Mouse (Mus musculus) limb, embryonic 12.5 days (tissue): ENCODE results near the gene Pex16. TPM values are rescaled to one million over a fixed set of nuclear protein-coding genes. Genes with fewer than 3 reads are reported as not detected.

ENCODE experiments used
- ATAC-seq: fragments of 200-750 bp; cut with Nextera tagmentation; 2 replicates; pipeline ENCODE4 v1.8.0; 2017; ENCODE audit warnings: low read depth, moderate TSS enrichment; ENCODE audit not compliant: insufficient number of reproducible peaks, insufficient read depth, low FRiP score, low TSS enrichment
- H3K27ac ChIP-seq: fragments of 300-500 bp; sonication (generic); 2 replicates; pipeline ENCODE4 v1.5.1; 2016; ENCODE audit warnings: mild to moderate bottlenecking, moderate library complexity
- H3K27me3 ChIP-seq: fragments of 300-500 bp; sonication (generic); 2 replicates; pipeline ENCODE4 v1.6.1; 2016; ENCODE audit warnings: mild to moderate bottlenecking, moderate library complexity
- H3K36me3 ChIP-seq: fragments of 300-500 bp; sonication (generic); 2 replicates; pipeline ENCODE4 v1.6.1; 2016; ENCODE audit warnings: mild to moderate bottlenecking, moderate library complexity
- H3K4me1 ChIP-seq: fragments of 300-500 bp; sonication (generic); replicated peaks from 2 replicates; pipeline ENCODE4 v1.6.1; 2016
- H3K4me2 ChIP-seq: fragments of 300-500 bp; sonication (generic); 2 replicates; pipeline ENCODE4 v1.6.1; 2016; ENCODE audit warnings: mild to moderate bottlenecking, moderate library complexity
- H3K4me3 ChIP-seq: fragments of 300-500 bp; sonication (generic); replicated peaks from 2 replicates; pipeline ENCODE4 v1.5.1; 2016; ENCODE audit warnings: mild to moderate bottlenecking
- H3K9ac ChIP-seq: fragments of 300-500 bp; sonication (generic); replicated peaks from 2 replicates; pipeline ENCODE4 v1.6.1; 2016; ENCODE audit warnings: mild to moderate bottlenecking, moderate library complexity
- H3K9me3 ChIP-seq: fragments of 300-500 bp; sonication (generic); 2 replicates; pipeline ENCODE4 v1.6.1; 2016; ENCODE audit warnings: mild to moderate bottlenecking, moderate library complexity
- WGBS: fragments of 180-500 bp; shearing (Covaris S2); methylation state at CpG from one replicate; pipeline ENCODE4 v1.1.7; 2016; 5-methylcytosine and 5-hydroxymethylcytosine counted together
- polyA plus RNA-seq: library from polyadenylated mRNA; unstranded; fragments of >200 nt; fragmentation: Nextera tagmentation; extraction: Ambion mirVana; gene quantifications from 2 replicates; pipeline ENCODE4 v1.2.1, GENCODE M21; 2016

The Pex16 gene
- polyA plus RNA-seq, 1 experiment from 2014 or later, result 17.1 TPM

- peaks cover 29% of the 10 kb centered on the region for H3K27me3 ChIP-seq
- H3K9ac ChIP-seq, result no peak overlapping the region
- H3K9me3 ChIP-seq, result no peaks in the 10 kb centered on the region
- H3K4me3 ChIP-seq, result no peak overlapping the region
- WGBS, result 91% methylated on average over 5 of the region's 5 CpGs
- no peak overlapping the region for H3K4me2 ChIP-seq
- H3K4me1 ChIP-seq, result peaks cover 8% of the 10 kb centered on the region; the same call in 1 of the 2 replicates
- H3K27ac ChIP-seq, result no peak overlapping the region
- no peak for ATAC-seq
- H3K36me3 ChIP-seq, result peaks cover 56% of the 10 kb centered on the region
Measured at GRCm38 (mm10) chr2:92403776-92404319, 29.4 kb downstream of the Pex16 start.

GRCm38 (mm10) chr2:92404737-92405136 lies 30.3 kb downstream of the Pex16 start:
- H3K4me1 ChIP-seq, result peaks cover 8% of the 10 kb centered on the region; the same call in 1 of the 2 replicates
- no peak overlapping the region for H3K4me3 ChIP-seq
- H3K36me3 ChIP-seq, result peaks cover 65% of the 10 kb centered on the region
- peaks cover 25% of the 10 kb centered on the region for H3K27me3 ChIP-seq
- H3K9ac ChIP-seq, result no peak overlapping the region
- H3K4me2 ChIP-seq, result no peak overlapping the region
- 74% methylated on average over 6 of the region's 6 CpGs for WGBS
- no peaks in the 10 kb centered on the region for H3K9me3 ChIP-seq
- no peak for ATAC-seq
- no peak overlapping the region for H3K27ac ChIP-seq

GRCm38 (mm10) chr2:92405687-92406086 lies 31.2 kb downstream of the Pex16 start:
- Histone ChIP-seq H3K4me1 (peaks cover 7% of the 10 kb centered on the region; the same call in 1 of the 2 replicates), H3K9me3 (no peaks in the 10 kb centered on the region), H3K4me3 (no peak overlapping the region), H3K9ac (no peak overlapping the region), H3K27ac (no peak overlapping the region), H3K36me3 (peaks cover 74% of the 10 kb centered on the region), H3K27me3 (peaks cover 16% of the 10 kb centered on the region), H3K4me2 (no peak overlapping the region)
- ATAC-seq, result no peak
- 90% methylated on average over 7 of the region's 7 CpGs for WGBS

- Histone ChIP-seq H3K9ac (no peak overlapping the region), H3K4me1 (no peaks in the 10 kb centered on the region), H3K9me3 (no peaks in the 10 kb centered on the region), H3K36me3 (peaks cover 98% of the 10 kb centered on the region), H3K4me2 (no peak overlapping the region), H3K27ac (no peak overlapping the region), H3K27me3 (no peaks in the 10 kb centered on the region), H3K4me3 (no peak overlapping the region)
- ATAC-seq, result no peak
- whole genome bisulfite sequencing, result 93% methylated on average over 18 of the region's 18 CpGs
Measured at GRCm38 (mm10) chr2:92408309-92409045, 34.0 kb downstream of the Pex16 start.

- H3K27me3 ChIP-seq, result no peaks in the 10 kb centered on the region
- 91% methylated on average over 10 of the region's 10 CpGs for WGBS
- ATAC-seq, result no peak
- no peaks in the 10 kb centered on the region for H3K4me1 ChIP-seq
- no peak overlapping the region for H3K9ac ChIP-seq
- H3K27ac ChIP-seq, result no peak overlapping the region
- H3K9me3 ChIP-seq, result no peaks in the 10 kb centered on the region
- H3K36me3 ChIP-seq, result peaks cover 98% of the 10 kb centered on the region
- no peak overlapping the region for H3K4me2 ChIP-seq
- H3K4me3 ChIP-seq, result no peak overlapping the region
Measured at GRCm38 (mm10) chr2:92411705-92412104, 37.2 kb downstream of the Pex16 start.

- no peak for ATAC-seq
- Histone ChIP-seq H3K27me3 (no peaks in the 10 kb centered on the region), H3K9ac (no peak overlapping the region), H3K4me1 (peaks cover 24% of the 10 kb centered on the region), H3K9me3 (no peaks in the 10 kb centered on the region), H3K27ac (no peak overlapping the region), H3K4me3 (no peak overlapping the region), H3K4me2 (no peak overlapping the region), H3K36me3 (peaks cover 98% of the 10 kb centered on the region)
- WGBS, result 92% methylated on average over 7 of the region's 7 CpGs
Measured at GRCm38 (mm10) chr2:92421723-92422387, 47.4 kb downstream of the Pex16 start.

GRCm38 (mm10) chr2:92422388-92423135 lies 48.1 kb downstream of the Pex16 start:
- no peak overlapping the region for H3K9ac ChIP-seq
- no peaks in the 10 kb centered on the region for H3K27me3 ChIP-seq
- H3K4me3 ChIP-seq, result no peak overlapping the region
- no peak for ATAC-seq
- H3K27ac ChIP-seq, result no peak overlapping the region
- H3K36me3 ChIP-seq, result peaks cover 91% of the 10 kb centered on the region
- H3K4me2 ChIP-seq, result no peak overlapping the region
- 76% methylated on average over 10 of the region's 10 CpGs for WGBS
- H3K4me1 ChIP-seq, result peaks cover 24% of the 10 kb centered on the region
- no peaks in the 10 kb centered on the region for H3K9me3 ChIP-seq

GRCm38 (mm10) chr2:92423156-92423555 lies 48.7 kb downstream of the Pex16 start:
- no peak for ATAC-seq
- Histone ChIP-seq H3K27me3 (no peaks in the 10 kb centered on the region), H3K4me3 (no peak overlapping the region), H3K4me2 (no peak overlapping the region), H3K36me3 (peaks cover 85% of the 10 kb centered on the region), H3K4me1 (peaks cover 30% of the 10 kb centered on the region), H3K9me3 (no peaks in the 10 kb centered on the region), H3K9ac (no peak overlapping the region), H3K27ac (no peak overlapping the region)
- 92% methylated on average over 9 of the region's 9 CpGs for WGBS

- Histone ChIP-seq H3K4me1 (peaks cover 34% of the 10 kb centered on the region), H3K4me2 (no peak overlapping the region), H3K4me3 (no peak overlapping the region), H3K27ac (peak overlapping the region; percentile 90), H3K9ac (no peak overlapping the region), H3K9me3 (no peaks in the 10 kb centered on the region), H3K36me3 (peaks cover 78% of the 10 kb centered on the region), H3K27me3 (no peaks in the 10 kb centered on the region)
- 84% methylated on average over 9 of the region's 9 CpGs for WGBS
- no peak for ATAC-seq
Measured at GRCm38 (mm10) chr2:92423702-92424461, 49.4 kb downstream of the Pex16 start.

- H3K9me3 ChIP-seq, result no peaks in the 10 kb centered on the region
- H3K4me2 ChIP-seq, result no peak overlapping the region
- peaks cover 34% of the 10 kb centered on the region for H3K4me1 ChIP-seq
- 83% methylated on average over 9 of the region's 9 CpGs for WGBS
- H3K36me3 ChIP-seq, result peaks cover 70% of the 10 kb centered on the region
- no peaks in the 10 kb centered on the region for H3K27me3 ChIP-seq
- no peak overlapping the region for H3K4me3 ChIP-seq
- peak overlapping the region; percentile 90 for H3K27ac ChIP-seq
- peak; percentile 71; the same call in 1 of the 2 replicates for ATAC-seq
- no peak overlapping the region for H3K9ac ChIP-seq
Measured at GRCm38 (mm10) chr2:92424462-92425308, 50.2 kb downstream of the Pex16 start.
